ENCODE assay signal across 25 mouse cellular contexts in the genomic region with DNA sequence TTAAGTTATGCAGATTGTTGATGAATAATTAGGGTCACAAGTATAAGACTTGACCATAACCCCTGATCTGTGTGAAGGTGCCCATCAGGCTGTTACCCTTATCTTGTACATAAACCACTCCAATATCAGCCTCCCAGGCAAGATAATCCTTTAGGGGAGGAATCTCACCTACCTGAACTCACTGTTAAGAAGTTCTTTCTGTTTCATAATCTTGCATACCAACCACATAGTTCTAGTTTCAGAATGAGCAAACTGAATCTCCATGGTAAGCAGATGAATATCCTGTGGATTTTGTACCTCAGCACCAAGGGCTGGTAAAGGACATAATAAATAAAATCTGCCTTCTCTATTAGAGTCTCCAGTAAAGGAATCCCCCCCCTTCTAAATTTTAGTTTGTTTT. TPM values are rescaled to one million over a fixed set of nuclear protein-coding genes. Genes with fewer than 3 reads are reported as not detected.
DNase-seq lines count a peak whose midpoint lies in the region; ATAC-seq and TF ChIP-seq lines count a peak whose summit lies in the region.
"Had no signal": no experiment of that assay in that cellular context is flagged by ENCODE, and none has a peak within 500 bp of the region (broad histone marks: within the 10 kb centered on the region; RNA-seq: fewer than 3 reads in every experiment).

No protein-coding gene starts in this region.

- H3K4me1 ChIP-seq in intestine, postnatal 0 days (replicated peaks; ENCODE audit: control insufficient read depth, insufficient read depth, low read length): peaks cover 12% of the 10 kb centered on the region
- peaks cover 12% of the 10 kb centered on the region; the same call in 1 of the 2 replicates for H3K4me1 ChIP-seq in intestine, embryonic 16.5 days (ENCODE audit: control insufficient read depth, insufficient read depth, low read length)
- H3K4me1 ChIP-seq: embryonic facial prominence, embryonic 15.5 days; forebrain, embryonic 10.5 days; hindbrain, embryonic 13.5 days had no signal

- no peak for TF ChIP-seq CTCF in intestine, postnatal 0 days (IDR thresholded peaks at IDR 0.05; ENCODE audit: low read depth)

- H3K27ac ChIP-seq in intestine, postnatal 0 days (ENCODE audit: low read depth, low read length): peak overlapping the region; percentile 46; the same call in 1 of the 2 replicates
- no peak overlapping the region for H3K27ac ChIP-seq in intestine, embryonic 16.5 days (ENCODE audit: low read length)
- H3K27ac ChIP-seq: embryonic facial prominence, embryonic 15.5 days; forebrain, embryonic 10.5 days; gastrocnemius, adult 2 months; heart, adult 2 months; heart, embryonic 15.5 days; hindbrain, embryonic 13.5 days; hindbrain, postnatal 0 days had no signal

- H3K9me3 ChIP-seq in intestine, postnatal 0 days (ENCODE audit: control insufficient read depth): no peaks in the 10 kb centered on the region
- no peaks in the 10 kb centered on the region for H3K9me3 ChIP-seq in intestine, embryonic 16.5 days (ENCODE audit: control insufficient read depth, low read length)
- H3K9me3 ChIP-seq: embryonic facial prominence, embryonic 15.5 days; forebrain, embryonic 10.5 days; heart, embryonic 15.5 days; hindbrain, embryonic 13.5 days had no signal

- no peak for ATAC-seq in intestine, postnatal 0 days
- ATAC-seq in intestine, embryonic 16.5 days: no peak
- ATAC-seq in common myeloid progenitor, adult 5-6 weeks (replicated peaks; ENCODE audit: low read depth, poor library complexity, severe bottlenecking): peak; percentile 29; the same call in 1 of the 2 replicates
- peak; percentile 25; the same call in 1 of the 2 replicates for ATAC-seq in megakaryocyte, adult 5-6 weeks (ENCODE audit: poor library complexity, severe bottlenecking)
- ATAC-seq: forebrain, embryonic 14.5 days; hindbrain, postnatal 0 days had no signal

- no peak for DNase-seq in B cell, adult 2 months
- DNase-seq in liver: no peak
- no peak for DNase-seq in adrenal gland, adult 8-10 months
- DNase-seq: adrenal gland, adult 2 months; adrenal gland, postnatal 36 days; cerebellum, adult 2 months; cerebellum, postnatal 10 days; embryo, embryonic 11 days; gastrocnemius, adult 2 months; gastrocnemius, postnatal 25 days; heart, adult 2 months; heart, postnatal 14 days had no signal

- no peaks in the 10 kb centered on the region for H3K27me3 ChIP-seq in intestine, postnatal 0 days (replicated peaks; ENCODE audit: control insufficient read depth, insufficient read depth, low read length)
- no peaks in the 10 kb centered on the region for H3K27me3 ChIP-seq in intestine, embryonic 16.5 days (replicated peaks; ENCODE audit: control insufficient read depth, insufficient read depth, low read length)
- H3K27me3 ChIP-seq: embryonic facial prominence, embryonic 15.5 days; heart, embryonic 15.5 days; hindbrain, embryonic 13.5 days; Patski had no signal

- no peaks in the 10 kb centered on the region for H3K36me3 ChIP-seq in intestine, postnatal 0 days (ENCODE audit: control insufficient read depth, insufficient read depth)
- no peaks in the 10 kb centered on the region for H3K36me3 ChIP-seq in intestine, embryonic 16.5 days (ENCODE audit: control insufficient read depth, insufficient read depth, low read length)
- H3K36me3 ChIP-seq: embryonic facial prominence, embryonic 15.5 days; forebrain, embryonic 10.5 days; heart, embryonic 15.5 days; hindbrain, embryonic 13.5 days had no signal

- no peak overlapping the region for H3K4me2 ChIP-seq in intestine, postnatal 0 days (replicated peaks; ENCODE audit: low read depth)
- H3K4me2 ChIP-seq in intestine, embryonic 16.5 days (ENCODE audit: low read depth, low read length): no peak overlapping the region
- H3K4me2 ChIP-seq: embryonic facial prominence, embryonic 15.5 days; heart, embryonic 11.5 days; heart, embryonic 15.5 days; hindbrain, embryonic 13.5 days had no signal

- no peak overlapping the region for H3K9ac ChIP-seq in intestine, postnatal 0 days (ENCODE audit: low read depth, low read length)
- H3K9ac ChIP-seq in intestine, embryonic 16.5 days (ENCODE audit: low read depth, low read length): no peak overlapping the region
- H3K9ac ChIP-seq: embryonic facial prominence, embryonic 15.5 days; heart, embryonic 15.5 days; hindbrain, embryonic 13.5 days had no signal

- no peak overlapping the region for H3K4me3 ChIP-seq in intestine, postnatal 0 days (ENCODE audit: low read depth, low read length)
- H3K4me3 ChIP-seq in intestine, embryonic 16.5 days (ENCODE audit: low read length): no peak overlapping the region
- H3K4me3 ChIP-seq: embryonic facial prominence, embryonic 15.5 days; erythroblast, embryonic 14.5 days; forebrain, embryonic 10.5 days; gastrocnemius, adult 2 months; heart, adult 2 months; heart, embryonic 15.5 days; hindbrain, embryonic 13.5 days had no signal

RNA-seq across cellular contexts. Expression of gene Glrx, which starts 7.0 kb away (rescaled TPM):
- 609 and 611 TPM in 2 replicates for polyA plus RNA-seq in intestine, postnatal 0 days (2015; fragmentation: Nextera tagmentation; extraction: Ambion mirVana)
- 210 and 253 TPM in 2 replicates for polyA plus RNA-seq in intestine, embryonic 16.5 days (2015; fragmentation: Nextera tagmentation; extraction: Ambion mirVana)
- 45.2 and 62.7 TPM in 2 replicates for total RNA-seq in common myeloid progenitor, adult 5-6 weeks (2017)
- total RNA-seq in megakaryocyte, adult 5-6 weeks (2015): 272 and 276 TPM in 2 replicates
- 147 and 155 TPM in 2 replicates for total RNA-seq in megakaryocyte, adult 5-6 weeks (2017)
- total RNA-seq in adrenal gland, adult 8-10 months (2022): 10 to 100 TPM; 21.6 to 27.4 (median 24.4) TPM

Comparison
In these comparisons a context has a peak if more than half of its experiments do, and no peak if none do; other contexts are left out.
1. ATAC-seq: peak in common myeloid progenitor, adult 5-6 weeks (single experiment) and megakaryocyte, adult 5-6 weeks (single experiment); none in intestine, postnatal 0 days (single experiment) and intestine, embryonic 16.5 days (single experiment).